Mouse (Mus musculus): ENCODE data around the gene Hoxb7.

Gene Hoxb7

GRCm38 (mm10) chr11:96334998-96335397 lies 48.6 kb downstream of the Hoxb7 start:
- no peak for DNase-seq (ENCODE audit: low spot score in 2 of 2)

- no peak for DNase-seq (ENCODE audit: low spot score in 2 of 2)
Observed at GRCm38 (mm10) chr11:96336597-96336996, 50.2 kb downstream of the Hoxb7 start.

- no peak for DNase-seq (ENCODE audit: low spot score in 2 of 2)
Observed at GRCm38 (mm10) chr11:96337026-96337425, 50.6 kb downstream of the Hoxb7 start.

GRCm38 (mm10) chr11:96338957-96339855 lies 52.8 kb downstream of the Hoxb7 start:
- DNase-seq (ENCODE audit: low spot score in 2 of 2) = no peak
